Mouse (Mus musculus): ENCODE data around the gene Cask.

Gene Cask

DNA sequence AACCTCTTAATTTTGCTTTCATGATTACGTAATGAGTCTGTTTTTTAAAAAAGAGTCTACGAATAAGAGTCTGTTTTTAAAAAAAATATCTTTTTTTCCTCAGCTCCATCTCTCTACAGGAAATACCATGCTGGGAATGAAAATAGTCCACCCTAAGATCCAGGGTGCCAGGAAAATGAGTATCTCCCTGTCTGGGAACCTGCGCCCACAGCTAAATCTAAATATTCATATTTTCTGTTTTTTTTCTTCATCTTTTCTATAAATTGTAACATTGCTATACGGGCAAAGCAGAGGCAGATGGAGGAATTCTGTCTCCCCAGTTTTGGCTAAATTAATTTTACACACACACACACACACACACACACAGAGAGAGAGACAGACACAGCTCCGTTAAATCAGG lies 337.3 kb downstream of the Cask start:
- no peak for DNase-seq (ENCODE audit: low spot score)

- DNase-seq (ENCODE audit: low spot score), result no peak
These were observed 338.0 kb downstream of the Cask start for GRCm38 (mm10) chrX:13513127-13513526.

GRCm38 (mm10) chrX:13506376-13506775 lies 344.8 kb downstream of the Cask start:
- no peak for DNase-seq (ENCODE audit: low spot score)

- no peak for DNase-seq (ENCODE audit: low spot score)
These were observed 346.8 kb downstream of the Cask start for GRCm38 (mm10) chrX:13504389-13504788.

DNA sequence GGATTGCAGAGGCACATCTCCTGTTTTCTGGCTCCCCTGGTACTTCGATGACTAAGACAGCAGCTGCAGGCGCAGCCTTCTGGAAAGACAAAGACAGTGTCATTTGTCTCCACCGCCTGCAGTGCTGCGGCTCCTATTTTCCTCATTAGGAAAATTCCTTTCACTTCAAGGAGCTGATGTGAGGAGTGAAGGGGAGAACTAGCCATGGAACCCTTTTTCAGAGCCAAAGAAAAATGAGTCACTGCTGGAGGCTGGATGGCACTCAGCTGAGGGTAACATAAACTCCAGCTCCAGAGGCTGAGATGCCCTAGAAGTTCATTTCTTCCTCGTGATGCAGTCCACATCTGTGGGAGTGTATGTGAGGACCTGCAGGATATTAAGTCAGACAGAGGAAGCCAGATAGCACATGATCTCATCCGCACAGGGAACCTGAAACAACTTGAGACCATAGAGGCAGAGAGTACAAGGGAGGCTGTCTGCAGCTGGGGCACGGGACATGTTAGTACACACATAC lies 348.2 kb downstream of the Cask start:
- peak; percentile 62 for DNase-seq (ENCODE audit: low spot score)

GRCm38 (mm10) chrX:13500284-13500683 lies 350.9 kb downstream of the Cask start:
- DNase-seq (ENCODE audit: low spot score), result no peak

- DNase-seq (ENCODE audit: low spot score), result no peak
These were observed 356.1 kb downstream of the Cask start for GRCm38 (mm10) chrX:13494892-13495703.

GRCm38 (mm10) chrX:13492922-13493321 lies 358.2 kb downstream of the Cask start:
- no peak for DNase-seq (ENCODE audit: low spot score)

- no peak for DNase-seq (ENCODE audit: low spot score)
These were observed 360.2 kb downstream of the Cask start for GRCm38 (mm10) chrX:13490941-13491340.

GRCm38 (mm10) chrX:13489761-13490160 lies 361.4 kb downstream of the Cask start:
- no peak for DNase-seq (ENCODE audit: low spot score)

GRCm38 (mm10) chrX:13489001-13489400 lies 362.2 kb downstream of the Cask start:
- no peak for DNase-seq (ENCODE audit: low spot score)

GRCm38 (mm10) chrX:13484447-13484846 lies 366.7 kb downstream of the Cask start:
- DNase-seq (ENCODE audit: low spot score), result no peak

- no peak for DNase-seq (ENCODE audit: low spot score)
These were observed 368.6 kb downstream of the Cask start for GRCm38 (mm10) chrX:13482576-13482975.

DNA sequence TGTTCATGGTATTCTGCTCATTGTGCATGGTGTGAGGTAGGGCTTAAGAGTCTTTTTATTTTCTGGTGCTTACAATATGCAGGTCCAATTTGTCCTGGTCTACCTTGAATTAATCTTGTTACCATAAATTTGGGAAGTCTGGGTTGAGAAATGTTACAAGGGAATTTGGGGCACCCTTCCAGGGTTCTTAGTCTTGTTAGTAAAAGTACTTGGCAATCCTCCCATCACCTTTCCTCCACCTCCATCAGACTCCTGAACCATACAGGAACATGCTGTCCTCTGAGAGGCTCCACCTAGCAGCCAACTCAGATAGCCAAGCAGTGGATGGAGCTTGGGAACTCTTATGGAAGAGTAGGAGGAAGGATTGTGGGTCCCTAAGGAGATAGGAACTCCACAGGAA lies 371.6 kb downstream of the Cask start:
- no peak for DNase-seq (ENCODE audit: low spot score)

DNA sequence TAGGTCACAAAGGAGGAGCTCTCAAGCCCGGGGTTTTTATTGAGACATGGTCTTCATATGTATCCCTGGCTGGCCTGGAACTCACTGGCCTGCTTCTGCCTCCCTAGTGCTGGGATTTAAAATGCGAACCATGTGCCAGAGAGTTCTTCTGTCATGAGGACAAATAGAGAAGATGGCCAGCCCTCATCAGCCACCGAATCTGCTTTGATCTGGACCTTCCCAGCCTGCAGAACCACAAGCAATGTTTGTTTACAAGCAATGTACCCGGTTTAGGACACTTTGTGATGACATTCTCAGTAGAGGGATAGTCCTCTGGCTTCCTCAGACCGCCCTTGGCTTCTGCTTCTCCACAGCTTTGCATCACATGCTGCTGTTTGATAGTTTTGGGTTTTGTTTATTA lies 372.9 kb downstream of the Cask start:
- DNase-seq (ENCODE audit: low spot score), result no peak

GRCm38 (mm10) chrX:13477596-13477995 lies 373.6 kb downstream of the Cask start:
- no peak for DNase-seq (ENCODE audit: low spot score)

- no peak for DNase-seq (ENCODE audit: low spot score)
These were observed 375.8 kb downstream of the Cask start for GRCm38 (mm10) chrX:13475382-13475781.

- DNase-seq (ENCODE audit: low spot score), result no peak
These were observed 378.4 kb downstream of the Cask start for GRCm38 (mm10) chrX:13472751-13473225.

- DNase-seq (ENCODE audit: low spot score), result no peak
These were observed 379.2 kb downstream of the Cask start for GRCm38 (mm10) chrX:13471925-13472324.

- no peak for DNase-seq (ENCODE audit: low spot score)
These were observed 381.7 kb downstream of the Cask start for GRCm38 (mm10) chrX:13469160-13470116.

DNA sequence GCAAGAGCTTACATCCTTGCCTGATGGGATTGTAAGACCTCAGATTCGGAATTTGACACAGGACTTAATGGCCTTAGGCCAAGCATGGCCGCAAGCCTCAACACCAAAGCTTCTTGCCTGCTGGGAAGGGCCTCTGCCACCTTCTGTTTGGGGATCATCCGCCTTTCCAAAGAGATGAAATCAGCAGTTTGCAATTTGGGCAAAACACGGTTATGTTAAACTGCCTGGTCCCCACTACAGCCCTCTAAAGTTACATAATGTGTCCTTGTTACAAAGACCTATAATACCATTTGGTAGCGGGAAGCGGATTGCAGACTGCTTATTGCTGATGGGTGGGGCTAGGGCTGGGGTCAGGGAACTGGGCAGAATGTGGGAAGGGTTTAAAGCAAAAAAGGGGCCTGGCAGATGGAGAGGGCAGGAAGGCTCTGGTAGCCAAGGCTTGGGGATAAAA lies 384.0 kb downstream of the Cask start:
- no peak for DNase-seq (ENCODE audit: low spot score)
